Mouse (Mus musculus) left cerebral cortex, adult 11 months (tissue): ENCODE measurements around the gene Trappc2l.
A peak's percentile ranks its signal among the peaks of the same experiment; 100 is the strongest.
"Not testable (repeated sequence)": the region's sequence is repeated elsewhere in the genome, so short reads cannot be mapped to it uniquely, and the experiment has no call there.

Experiments
- DNase-seq: peaks from one replicate; pipeline ENCODE4 v3.0.0; 2022; ENCODE audit warnings: low spot score

Trappc2l gene

DNA sequence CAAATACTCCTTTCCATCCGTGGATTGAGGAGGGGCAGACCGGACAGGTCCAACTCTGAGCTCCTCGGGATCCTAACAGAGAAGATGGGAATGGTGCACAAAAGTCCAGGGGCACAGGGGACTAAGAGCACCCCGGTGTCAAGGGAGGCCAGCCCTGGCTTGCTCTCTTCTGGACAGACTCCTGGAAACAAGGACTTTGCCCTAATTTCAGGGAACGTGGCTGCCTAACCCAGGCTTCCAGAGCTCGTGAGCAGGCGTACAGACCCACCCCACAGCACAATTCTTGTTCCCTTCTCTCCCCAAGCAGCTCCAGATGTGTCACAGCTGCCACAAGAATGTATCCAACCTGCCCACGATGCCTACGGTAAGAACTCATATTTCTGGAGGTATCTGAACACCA, 14.4 kb downstream of the Trappc2l start:
- DNase-seq: no peak

DNA sequence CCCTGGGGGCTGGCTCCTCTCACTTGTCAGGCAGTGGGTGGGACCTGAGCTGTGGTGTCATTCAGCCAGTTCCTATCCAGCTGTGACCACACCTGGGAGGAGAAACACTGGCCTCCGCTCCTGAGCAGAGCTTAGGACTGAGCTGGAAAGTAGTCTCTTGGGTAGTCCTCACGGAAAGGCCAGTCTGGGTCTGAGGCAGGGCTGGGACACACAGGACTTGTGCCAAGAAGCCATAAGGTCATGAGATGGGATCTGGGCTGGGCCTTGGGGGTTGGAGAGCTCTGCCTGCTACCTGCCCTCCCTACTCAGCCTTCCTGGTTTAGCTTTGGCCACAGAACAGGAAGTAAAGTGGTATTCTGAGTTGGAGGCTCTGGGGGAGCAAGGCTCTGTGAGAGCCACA, 15.5 kb downstream of the Trappc2l start:
- no peak for DNase-seq

DNA sequence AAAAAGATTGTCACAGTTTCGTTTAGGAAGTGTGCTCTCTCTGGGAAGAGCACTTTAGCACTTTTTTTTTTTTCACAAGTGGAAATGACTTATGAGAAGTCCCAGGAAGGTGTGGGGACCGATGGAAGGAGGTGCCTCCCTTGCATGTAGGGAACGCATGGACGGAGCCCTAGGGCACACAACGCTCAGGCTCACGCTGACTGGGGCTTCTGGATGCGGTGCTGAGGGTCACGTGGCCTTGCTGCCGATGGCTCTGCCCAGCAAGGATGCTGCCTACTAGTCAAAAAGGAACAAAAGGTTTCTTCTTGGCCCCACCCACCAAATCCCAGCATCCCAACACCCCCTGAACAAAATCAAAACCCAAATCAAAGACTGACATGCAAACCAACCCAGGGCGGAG, 17.9 kb downstream of the Trappc2l start:
- no peak for DNase-seq

DNA sequence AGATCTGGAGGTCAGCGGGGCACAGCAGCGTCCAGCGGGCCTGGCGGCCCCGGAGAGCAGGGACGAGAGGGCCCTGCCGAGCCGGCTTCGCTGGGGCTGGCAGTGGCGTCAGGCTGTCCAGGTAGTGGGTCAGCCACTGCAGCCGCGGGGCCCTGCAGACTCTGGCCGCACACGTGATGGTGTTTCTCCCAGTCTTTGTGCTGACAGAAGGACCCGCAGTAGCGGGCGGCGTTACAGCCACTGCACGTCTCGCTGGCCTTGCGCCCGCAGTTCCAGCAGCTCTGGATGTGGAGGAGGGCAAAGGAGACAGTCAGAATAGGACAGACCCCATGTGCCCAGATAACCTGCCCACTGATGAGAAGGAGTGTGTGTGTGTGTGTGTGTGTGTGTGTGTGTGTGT, 19.3 kb downstream of the Trappc2l start:
- DNase-seq: no peak

DNA sequence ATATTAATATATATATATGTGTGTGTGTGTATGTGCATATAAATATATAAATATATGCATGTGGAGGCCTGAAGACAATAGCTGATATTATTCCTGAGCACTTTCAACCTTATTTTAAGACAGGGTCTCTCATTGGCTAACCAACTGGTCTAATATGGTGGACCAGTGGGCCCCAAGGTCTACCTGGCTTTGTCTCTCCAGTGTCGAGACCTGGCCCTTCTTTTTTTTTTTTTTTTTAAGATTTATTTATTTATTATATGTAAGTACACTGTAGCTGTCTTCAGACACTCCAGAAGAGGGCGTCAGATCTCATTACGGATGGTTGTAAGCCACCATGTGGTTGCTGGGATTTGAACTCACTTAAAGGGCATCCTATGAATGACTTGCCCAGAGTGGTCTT, 20.7 kb downstream of the Trappc2l start:
- DNase-seq: not testable (repeated sequence)

DNA sequence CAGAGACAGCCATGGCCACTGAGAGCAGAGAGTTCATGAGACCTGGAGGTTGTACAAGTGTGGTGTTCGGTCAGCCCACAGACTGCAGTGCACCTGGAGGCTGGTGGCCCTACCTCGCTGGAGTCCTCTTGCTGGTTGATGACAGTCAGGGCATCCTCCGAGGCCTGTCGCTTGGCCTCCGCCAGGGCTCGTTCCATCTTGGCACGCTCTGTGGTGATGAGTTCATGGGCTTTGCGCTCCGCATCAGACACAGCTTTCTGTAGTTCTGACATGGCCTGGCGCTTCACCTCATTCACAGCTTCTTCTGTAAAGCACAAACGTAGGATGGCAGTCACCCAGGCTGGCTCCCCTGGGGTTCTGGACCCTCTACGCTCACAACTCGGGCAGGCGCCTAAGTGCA, 21.8 kb downstream of the Trappc2l start:
- DNase-seq: no peak

DNA sequence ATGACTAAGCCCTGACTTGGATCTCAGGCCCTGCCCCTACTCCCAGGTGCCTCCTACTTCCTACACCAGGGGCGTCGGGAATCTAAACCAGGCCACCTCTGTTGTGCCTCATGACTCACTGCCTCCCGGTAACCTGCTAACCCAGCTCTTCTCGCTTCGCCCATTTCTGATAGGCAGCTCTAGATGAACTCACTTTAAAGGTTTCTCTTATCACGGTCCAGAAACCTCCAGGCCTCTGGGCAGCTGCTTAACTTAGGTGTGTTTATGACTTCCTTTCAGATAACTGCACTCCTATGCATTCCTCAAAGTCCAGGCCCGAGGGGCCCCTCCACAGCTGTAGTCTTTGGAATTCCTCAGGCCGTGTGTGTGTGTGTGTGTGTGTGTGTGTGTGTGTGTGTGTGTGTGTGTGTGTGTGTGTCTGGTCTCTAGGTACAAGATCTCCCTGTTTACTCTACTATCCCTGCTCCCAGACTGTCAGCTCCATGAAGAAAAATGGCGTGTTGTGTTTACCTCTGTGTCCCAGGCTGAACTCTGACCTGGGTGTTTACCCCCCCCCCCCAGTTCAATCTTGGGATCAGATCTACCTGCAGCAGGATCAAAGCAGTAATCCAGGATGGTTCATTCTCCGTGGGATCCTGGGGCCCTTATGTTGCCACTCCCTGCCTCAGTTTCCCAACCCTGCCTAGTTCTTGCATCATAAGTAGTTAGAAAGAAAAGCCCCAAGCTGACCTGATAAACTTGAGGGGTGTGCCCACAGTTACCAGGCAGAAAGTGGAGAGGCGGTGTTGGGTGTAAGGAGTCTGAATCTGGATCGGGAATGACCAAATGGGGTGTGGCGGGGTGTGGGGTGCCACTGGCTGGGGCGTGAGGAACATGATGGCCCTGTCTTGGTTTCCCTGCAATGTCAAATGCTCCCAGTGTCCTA, 24.7 kb downstream of the Trappc2l start:
- no peak for DNase-seq

DNA sequence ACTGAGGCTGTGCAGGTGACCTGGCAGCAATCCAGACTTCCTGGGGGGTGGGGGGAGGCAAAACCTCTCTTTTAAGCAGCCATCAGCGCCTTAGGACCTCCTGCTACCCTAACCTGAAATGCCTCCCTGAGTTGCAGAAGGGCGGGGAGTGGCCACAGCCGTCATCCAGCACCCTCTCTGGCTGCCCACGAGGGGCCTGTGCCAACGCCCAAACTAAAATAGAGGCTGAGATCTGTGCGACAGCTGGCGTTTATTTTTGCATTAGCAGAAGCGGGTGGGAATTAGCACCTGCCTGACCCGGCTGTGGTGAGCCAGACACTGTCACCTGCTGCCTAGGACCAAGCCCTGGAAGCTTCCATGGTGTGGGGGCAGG, 25.3 kb downstream of the Trappc2l start:
- DNase-seq: no peak

DNA sequence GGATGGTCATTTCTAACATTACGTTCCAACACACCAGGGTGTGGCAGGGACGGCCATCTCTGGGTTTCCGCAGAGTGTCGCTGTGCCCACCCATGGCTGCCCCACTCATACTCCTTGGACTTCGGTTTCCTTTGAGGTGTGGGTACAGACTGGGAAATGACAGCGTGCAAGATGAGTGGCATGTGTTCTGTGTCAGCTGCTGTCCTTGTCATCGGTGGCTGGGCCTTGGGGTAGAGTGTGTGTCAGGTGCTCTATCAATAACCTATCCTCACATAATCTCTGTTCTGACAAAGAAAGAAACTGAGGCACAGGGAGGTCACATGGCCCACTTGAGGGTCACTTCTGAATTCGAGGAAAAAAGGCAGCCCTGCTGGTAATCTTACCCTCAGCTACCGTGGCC, 25.8 kb downstream of the Trappc2l start:
- DNase-seq: no peak

DNA sequence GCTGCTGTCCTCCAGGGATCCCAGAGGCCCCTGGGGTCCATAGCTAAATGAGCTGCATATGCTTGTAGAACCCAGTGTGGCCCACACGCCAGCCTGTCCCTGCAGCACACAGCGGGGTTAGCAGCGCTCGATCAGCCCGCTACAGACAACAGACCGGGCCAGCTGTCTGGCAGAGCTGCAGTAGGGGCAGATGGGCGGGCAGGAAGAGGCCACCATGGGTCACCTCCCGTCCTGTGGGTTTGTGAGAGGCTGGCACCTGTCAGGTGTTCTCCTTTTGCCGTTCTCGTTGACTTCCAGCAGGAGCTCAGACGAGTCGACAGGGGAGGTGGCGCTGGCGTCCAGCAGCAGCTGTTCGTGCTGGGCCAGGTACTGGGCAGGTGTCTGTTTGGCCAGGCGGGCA, 27.2 kb downstream of the Trappc2l start:
- no peak for DNase-seq

DNA sequence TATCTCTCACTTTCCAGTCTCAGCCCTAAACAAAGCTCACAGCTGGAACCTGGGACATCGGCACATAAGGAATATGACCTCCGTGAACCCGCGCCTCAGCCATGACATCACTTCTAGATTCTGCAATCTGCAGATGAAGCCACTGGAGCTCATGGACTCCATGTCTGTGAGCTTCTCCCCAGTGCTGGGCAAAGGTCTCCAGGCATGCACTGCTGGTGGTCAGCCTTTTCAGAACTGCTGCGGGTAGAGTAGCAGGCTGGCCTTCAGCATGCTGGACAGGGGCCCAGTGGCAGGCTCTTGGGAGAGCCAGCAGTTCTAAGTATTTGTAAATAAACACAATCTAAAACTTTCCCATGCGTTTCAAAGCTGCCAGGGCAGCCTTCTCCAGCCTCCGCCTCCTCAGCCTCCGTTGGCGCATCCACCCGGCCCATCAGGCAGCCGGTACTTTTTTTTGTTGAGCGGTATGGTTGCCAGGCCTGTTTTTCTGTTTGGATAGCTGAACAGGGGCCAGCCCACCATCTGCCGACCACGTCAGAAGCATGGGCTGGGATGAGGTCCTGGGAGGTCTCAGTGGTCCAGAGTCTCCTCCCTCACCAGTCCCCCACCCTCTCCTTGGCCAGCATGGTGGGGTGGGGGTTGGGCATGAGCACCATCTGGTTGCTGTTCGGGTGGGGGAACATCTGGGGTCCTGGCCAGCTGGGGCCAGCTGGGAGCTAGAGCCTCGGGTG, 28.2 kb downstream of the Trappc2l start:
- no peak for DNase-seq

DNA sequence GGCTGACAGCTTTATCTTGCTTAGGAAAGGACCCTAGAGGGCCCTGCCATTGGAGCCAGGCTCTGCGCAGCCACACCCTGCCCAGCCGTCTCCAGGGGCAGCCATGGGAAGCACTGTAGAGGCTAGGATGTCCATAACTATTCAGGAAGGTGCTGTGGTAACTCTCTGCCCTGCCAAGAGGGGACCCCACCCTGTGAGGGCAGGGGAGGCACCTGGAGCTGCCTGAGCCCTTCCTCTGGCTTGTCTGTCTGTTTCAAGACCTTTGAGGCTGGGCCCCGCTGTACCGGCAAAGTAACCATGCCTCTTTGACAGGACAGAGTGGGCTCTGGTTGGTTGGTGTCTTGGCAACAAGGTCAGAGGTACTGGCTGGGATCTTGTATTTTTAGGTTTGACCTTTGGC, 29.4 kb downstream of the Trappc2l start:
- no peak for DNase-seq

DNA sequence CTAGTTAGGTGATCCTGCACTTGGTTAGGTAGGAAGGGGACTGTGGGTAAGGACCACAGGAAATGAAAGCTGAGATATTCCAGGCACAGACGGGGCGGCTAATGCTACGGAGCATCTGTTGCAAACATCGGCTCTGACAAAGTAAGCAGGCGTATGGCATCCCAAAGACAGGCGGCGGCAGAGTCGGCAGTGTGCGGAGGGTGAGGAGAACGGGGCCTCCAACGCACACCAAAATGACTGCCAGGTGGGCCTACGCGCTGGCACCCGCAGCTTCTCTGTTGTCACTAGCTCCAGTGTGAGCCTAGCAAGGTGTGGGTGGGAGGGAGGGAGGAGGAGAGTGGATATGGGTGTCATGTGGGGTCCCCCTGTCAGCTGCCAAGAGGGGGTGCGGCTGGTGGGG, 30.0 kb downstream of the Trappc2l start:
- peak; percentile 61 for DNase-seq

DNA sequence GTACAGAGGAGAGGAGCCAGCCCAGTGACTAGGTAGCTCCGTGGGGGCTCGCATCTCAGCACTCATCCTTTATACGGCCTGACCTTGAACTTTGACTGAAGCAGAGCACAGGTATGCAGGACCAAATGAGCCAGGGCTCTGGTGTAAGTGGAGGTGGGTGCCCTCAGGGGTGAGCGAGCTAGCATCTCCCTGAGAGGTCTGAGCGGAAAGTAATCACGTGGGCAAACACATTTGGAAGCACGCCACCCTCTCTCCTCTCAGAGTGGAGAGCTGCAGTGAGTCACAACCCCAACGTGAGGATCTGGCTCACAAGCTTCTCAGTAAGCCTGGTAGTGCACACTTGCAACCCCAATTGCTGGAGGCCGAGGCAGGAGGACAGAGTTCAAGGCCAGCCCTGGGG, 30.6 kb downstream of the Trappc2l start:
- no peak for DNase-seq

DNA sequence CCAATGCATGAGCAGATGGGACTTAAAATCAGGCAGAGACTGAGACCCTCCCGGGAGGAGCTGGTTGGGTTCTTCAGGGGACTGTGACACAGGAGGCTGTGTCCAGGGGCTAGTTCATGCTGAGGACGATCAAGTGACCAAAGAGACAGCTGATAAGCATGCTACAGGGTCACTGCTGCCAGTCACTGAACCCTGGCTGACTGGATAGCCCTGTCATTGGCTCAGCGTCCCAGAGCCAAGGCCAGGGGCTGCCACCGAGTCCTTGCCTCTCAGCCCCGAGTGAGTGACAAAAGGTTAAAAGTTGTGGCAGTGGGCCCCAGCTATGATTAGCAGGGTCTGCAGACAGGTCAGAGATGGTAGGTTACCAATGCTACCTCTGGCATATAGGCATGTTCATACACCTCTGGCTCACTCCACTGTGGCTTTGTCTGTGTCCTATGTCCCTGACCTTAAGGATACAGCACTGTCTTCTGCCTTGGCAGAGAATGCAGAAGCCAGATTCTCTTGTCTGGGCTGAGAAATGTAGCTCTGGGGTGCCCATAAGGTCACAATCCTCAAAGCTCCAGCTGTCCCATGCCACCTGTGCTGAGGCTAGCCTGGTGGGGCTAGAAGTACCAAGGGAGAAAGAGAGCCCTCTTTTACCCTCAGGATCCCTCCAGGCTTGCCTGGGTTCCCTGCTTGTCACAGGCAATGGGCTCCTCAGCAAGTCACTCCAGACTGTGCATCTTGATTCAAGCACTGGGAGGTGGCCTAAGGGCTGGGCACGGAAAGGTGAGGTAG, 32.9 kb downstream of the Trappc2l start:
- DNase-seq: no peak

DNA sequence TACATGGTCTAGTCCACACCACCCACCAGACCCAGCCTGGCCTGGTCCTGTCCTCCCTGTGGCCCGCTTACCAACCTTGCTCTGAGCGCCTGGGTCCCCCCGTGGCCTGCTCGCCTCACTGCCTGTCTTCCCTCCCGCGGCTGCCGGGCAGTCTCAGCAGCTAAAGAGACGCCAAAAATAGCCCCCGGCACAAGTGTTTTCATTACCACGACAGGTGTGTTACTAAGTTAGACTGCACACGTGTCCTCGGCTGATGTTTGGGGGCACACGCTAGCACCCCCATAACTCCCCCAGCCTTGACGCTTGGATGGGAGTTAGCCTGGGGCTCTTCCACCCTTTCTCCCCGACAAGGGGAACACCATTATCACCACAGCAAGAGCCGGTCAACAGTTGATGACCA, 34.9 kb downstream of the Trappc2l start:
- DNase-seq: no peak

DNA sequence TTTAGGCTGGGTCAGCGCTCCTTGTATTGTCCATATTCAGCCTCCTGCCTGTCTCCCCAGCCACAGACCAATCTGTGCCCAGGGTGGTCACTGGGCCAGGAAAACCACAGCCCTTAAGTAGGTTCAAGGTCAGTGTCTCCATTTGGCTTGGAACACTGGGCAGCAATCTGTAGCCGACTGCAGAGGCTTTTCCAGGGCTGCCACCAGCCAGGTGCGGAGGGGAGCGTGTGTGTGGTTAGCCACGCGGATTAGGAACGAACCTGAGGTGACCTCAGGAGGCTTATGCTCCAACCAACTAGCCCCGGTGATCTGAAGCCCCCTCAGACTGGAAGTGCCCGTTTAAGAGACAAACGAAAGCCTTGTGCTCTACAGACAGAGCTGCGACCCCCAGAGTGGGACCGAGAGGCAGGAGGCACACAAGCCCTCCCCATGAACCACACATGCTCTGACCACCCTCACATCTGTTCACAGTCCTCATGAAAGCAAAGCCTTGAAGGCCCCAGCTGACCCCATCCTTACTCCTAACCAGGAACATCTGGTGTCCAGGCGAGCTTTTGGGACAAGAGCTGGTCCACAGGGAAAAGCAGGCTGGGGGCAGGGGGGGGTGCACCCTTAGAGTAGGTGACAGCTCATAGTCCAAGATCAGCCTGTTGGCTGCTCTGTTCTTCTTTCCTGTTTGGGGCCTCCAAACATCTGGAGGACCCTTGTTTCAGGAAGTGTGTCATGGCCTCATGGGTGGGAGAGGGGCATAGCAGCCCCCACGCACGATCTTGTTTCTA, 36.9 kb downstream of the Trappc2l start:
- DNase-seq: no peak

DNA sequence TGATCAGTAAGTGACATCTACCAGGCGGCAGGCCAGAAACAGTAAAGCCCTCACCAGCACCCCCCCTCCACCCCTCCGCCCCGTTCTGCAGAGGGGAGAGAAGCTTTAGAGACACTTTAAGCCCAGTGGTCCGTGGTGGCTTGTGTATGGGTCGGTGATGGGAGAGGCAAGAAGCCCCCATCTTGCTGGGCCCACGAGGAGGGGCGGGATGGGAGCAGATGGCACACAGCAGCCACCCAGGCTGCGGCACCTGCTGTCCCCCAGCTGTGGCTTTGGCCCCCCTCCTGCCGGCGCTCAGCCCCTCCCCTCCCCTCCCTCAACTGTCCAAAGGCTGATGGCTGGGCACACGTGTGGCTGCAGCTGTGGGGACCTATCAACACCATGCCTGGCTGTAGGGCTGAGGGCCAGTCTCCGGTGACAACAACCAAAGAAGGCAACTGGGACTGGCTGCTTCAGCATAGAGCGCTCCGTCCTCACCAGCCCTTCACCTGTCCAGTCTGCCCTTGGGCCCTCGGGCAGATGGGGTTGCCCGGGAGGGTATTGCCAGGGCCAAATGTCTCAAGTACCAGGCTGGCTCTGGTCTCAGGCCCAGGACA, 40.0 kb downstream of the Trappc2l start:
- no peak for DNase-seq

DNA sequence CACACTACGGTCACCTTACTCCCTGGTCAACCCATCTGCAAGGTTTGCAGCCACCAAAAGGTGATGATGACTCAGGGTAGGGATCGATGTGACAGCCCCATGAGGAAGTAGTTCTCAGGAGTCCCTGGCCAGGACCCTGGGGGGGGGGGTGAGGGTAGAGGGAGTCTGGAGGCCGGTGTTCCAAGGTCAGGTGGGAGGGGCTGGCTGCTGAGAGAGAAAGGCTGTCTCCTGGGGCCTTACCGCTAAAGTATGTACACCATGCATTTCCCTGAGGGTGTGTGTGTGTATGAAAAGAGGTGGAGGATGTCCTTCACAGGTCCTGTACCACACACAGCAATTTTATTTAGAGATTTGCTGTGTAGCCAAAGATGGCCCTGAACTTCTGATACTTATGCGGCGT, 41.2 kb downstream of the Trappc2l start:
- DNase-seq: no peak

DNA sequence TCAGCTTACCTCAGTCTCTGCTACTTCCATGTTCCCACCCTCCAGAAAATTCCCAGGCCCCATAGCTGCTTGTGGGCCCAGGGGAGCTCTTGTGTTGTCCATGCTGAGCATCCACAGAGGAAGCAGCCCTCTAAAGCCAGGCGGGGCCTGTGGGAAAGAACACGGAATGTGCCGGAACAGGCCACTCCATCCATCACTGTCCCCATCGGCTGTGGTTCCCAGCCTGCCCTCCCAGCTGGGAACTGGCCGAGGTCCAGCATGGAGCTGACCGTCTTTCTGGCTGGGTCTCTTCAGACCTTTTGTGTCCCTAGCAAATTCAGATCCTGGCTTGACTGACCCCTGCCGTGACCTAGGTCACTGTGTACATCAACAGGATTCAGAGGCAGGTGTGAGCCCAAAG, 43.3 kb downstream of the Trappc2l start:
- DNase-seq: no peak
